Mouse (Mus musculus): ENCODE results near the gene Kif26a.

DNA sequence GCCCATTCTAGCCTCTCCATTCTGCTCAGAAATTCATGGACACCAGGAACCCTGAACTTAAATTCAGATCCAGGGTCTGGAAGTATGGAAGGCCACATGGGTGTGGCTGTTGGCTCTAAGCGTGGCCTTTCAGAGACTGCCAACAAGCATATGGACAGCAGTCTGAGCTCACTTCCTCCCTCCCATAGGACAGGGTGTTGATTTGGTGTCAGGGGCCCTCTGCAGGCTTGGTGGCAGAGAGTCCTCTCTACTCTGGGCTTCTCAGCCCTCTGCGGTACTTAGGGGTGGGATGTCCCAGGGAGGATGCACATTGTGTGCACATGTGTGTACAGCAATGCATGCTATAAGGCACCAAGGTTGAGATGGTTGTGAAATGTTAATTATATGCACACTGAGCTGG, 54.0 kb downstream of the Kif26a start:
- TF ChIP-seq CTCF (IDR thresholded peaks at IDR 0.05; ENCODE audit: low read depth, low read length), result no peak
- no peak for TF ChIP-seq POLR2A (IDR thresholded peaks at IDR 0.05; ENCODE audit: borderline replicate concordance, low read depth, low read length)
